Mouse (Mus musculus) adrenal gland (tissue): Measurements from ENCODE around the gene Cbfa2t3.

Experiments
- intact Hi-C: fragments of 180-260 bp; cut with DNase I; formaldehyde crosslinking; loops from one replicate; pipeline ENCODE4 v1.15.1; 2025

Gene Cbfa2t3

GRCm38 (mm10) chr8:122611295-122612133 is 87.4 kb downstream of the Cbfa2t3 start, which contains the start of the genes Galns and Trappc2l:
Gene Galns (minus strand): TSS chr8:122611463.
Gene Trappc2l (plus strand): TSS chr8:122611640.
- intact Hi-C loops = loop anchor here (5.0 to 10.0 kb wide), 3 partner anchors 44 to 603 kb away; partner anchors contain the start of genes Cdt1, Chmp1a and Spata33

- intact Hi-C loops = loop anchor here (5.0 to 10.0 kb wide), 3 partner anchors 43 to 604 kb away; partner anchors contain the start of genes Cdt1, Chmp1a and Spata33
These were observed 88.2 kb downstream of the Cbfa2t3 start for GRCm38 (mm10) chr8:122610612-122611277.

- intact Hi-C loops = loop anchor here (5.0 to 10.0 kb wide), 3 partner anchors 43 to 605 kb away; partner anchors contain the start of genes Cdt1, Chmp1a and Spata33
These were observed 88.7 kb downstream of the Cbfa2t3 start for GRCm38 (mm10) chr8:122610209-122610608.

GRCm38 (mm10) chr8:122606810-122607209 is 92.1 kb downstream of the Cbfa2t3 start:
- intact Hi-C loops = no loop called here

GRCm38 (mm10) chr8:122605367-122605766 is 93.5 kb downstream of the Cbfa2t3 start:
- intact Hi-C loops = no loop called here

GRCm38 (mm10) chr8:122604640-122605039 is 94.3 kb downstream of the Cbfa2t3 start:
- intact Hi-C loops = no loop called here

GRCm38 (mm10) chr8:122600666-122601065 is 98.2 kb downstream of the Cbfa2t3 start:
- intact Hi-C loops = no loop called here

- intact Hi-C loops = no loop called here
These were observed 102.9 kb downstream of the Cbfa2t3 start for GRCm38 (mm10) chr8:122596031-122596430.

GRCm38 (mm10) chr8:122593783-122594507 is 105.0 kb downstream of the Cbfa2t3 start:
- intact Hi-C loops = no loop called here

GRCm38 (mm10) chr8:122593240-122593639 is 105.7 kb downstream of the Cbfa2t3 start:
- intact Hi-C loops = no loop called here

- intact Hi-C loops = no loop called here
These were observed 112.2 kb downstream of the Cbfa2t3 start for GRCm38 (mm10) chr8:122586749-122587148.

GRCm38 (mm10) chr8:122586171-122586570 is 112.7 kb downstream of the Cbfa2t3 start:
- intact Hi-C loops = no loop called here

- intact Hi-C loops = no loop called here
These were observed 113.5 kb downstream of the Cbfa2t3 start for GRCm38 (mm10) chr8:122585411-122585891.

GRCm38 (mm10) chr8:122584981-122585380 is 113.9 kb downstream of the Cbfa2t3 start:
- intact Hi-C loops = no loop called here

GRCm38 (mm10) chr8:122580926-122581325 is 118.0 kb downstream of the Cbfa2t3 start:
- intact Hi-C loops = no loop called here

GRCm38 (mm10) chr8:122579196-122579595 is 119.7 kb downstream of the Cbfa2t3 start:
- intact Hi-C loops = no loop called here

GRCm38 (mm10) chr8:122577116-122577515 is 121.8 kb downstream of the Cbfa2t3 start:
- intact Hi-C loops = no loop called here

GRCm38 (mm10) chr8:122576648-122577022 is 122.3 kb downstream of the Cbfa2t3 start, which contains the start of gene Aprt:
Gene Aprt (minus strand): TSS chr8:122576909.
- intact Hi-C loops = no loop called here

- intact Hi-C loops = no loop called here
These were observed 122.9 kb downstream of the Cbfa2t3 start for GRCm38 (mm10) chr8:122575735-122576647.

GRCm38 (mm10) chr8:122575286-122575685 is 123.6 kb downstream of the Cbfa2t3 start:
- intact Hi-C loops = no loop called here
